Mouse (Mus musculus): Measurements from ENCODE around the gene Ceacam20. TPM values are rescaled to one million over a fixed set of nuclear protein-coding genes. Genes with fewer than 3 reads are reported as not detected.

Ceacam20 gene
- polyA plus RNA-seq, 1 experiment from 2014 or later, result not detected

DNA sequence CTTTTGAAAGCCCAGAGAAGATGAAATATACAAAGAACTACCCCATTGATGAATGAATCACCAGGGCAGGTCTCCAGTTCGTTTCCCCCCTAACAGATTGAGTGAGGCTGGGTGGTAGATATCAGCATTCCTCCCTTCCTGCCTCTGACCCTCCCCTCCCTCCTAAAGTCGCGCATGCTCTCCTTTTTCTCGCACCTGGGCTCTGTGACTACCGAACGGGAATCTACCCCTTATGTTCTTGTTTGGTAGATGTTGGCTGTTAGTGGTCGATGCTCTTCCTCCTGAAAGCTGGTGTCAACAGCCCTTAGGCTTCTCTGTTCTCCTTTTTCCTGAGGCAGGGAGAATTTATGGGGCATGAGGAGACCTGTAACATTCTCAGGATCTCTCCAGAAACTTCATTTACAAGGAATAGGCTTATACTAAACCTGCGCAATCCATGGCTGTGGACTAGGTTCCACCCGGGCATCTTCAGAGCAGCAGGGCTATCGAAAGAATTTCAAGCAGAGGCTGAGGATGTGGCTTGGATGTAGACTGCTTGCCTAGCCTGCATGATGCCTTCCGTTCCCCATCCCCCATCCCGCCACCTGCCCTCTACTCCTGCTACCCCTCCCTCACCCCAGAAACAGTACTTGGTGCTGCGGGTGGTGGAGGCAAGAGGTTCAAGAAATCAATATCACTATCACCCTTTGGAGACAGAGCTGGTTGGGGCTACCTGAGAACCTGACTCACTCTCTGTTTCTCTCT is 32.9 kb upstream of the Ceacam20 start:
- peak overlapping the region; percentile 20; the same call in 1 of the 2 replicates for H3K4me2 ChIP-seq (ENCODE audit: low read depth, low read length)
- no peaks in the 10 kb centered on the region for H3K27me3 ChIP-seq (ENCODE audit: control insufficient read depth, insufficient read depth, low read depth, low read length)
- H3K4me3 ChIP-seq (ENCODE audit: low read length), result no peak overlapping the region
- H3K36me3 ChIP-seq (ENCODE audit: control insufficient read depth, insufficient read depth, low read length), result no peaks in the 10 kb centered on the region
- no peak for ATAC-seq (ENCODE audit: low read depth)
- no peaks in the 10 kb centered on the region for H3K9me3 ChIP-seq (ENCODE audit: control insufficient read depth, low read length)
- WGBS, result 13% methylated on average over 13 of the region's 13 CpGs
- no peak overlapping the region; the same call in 1 of the 2 replicates for H3K9ac ChIP-seq (ENCODE audit: low read length)
- H3K27ac ChIP-seq (ENCODE audit: low read length), result peak overlapping the region; percentile 43; the same call in 1 of the 2 replicates
- peaks cover 28% of the 10 kb centered on the region for H3K4me1 ChIP-seq (replicated peaks; ENCODE audit: control insufficient read depth, insufficient read depth, low read length)

DNA sequence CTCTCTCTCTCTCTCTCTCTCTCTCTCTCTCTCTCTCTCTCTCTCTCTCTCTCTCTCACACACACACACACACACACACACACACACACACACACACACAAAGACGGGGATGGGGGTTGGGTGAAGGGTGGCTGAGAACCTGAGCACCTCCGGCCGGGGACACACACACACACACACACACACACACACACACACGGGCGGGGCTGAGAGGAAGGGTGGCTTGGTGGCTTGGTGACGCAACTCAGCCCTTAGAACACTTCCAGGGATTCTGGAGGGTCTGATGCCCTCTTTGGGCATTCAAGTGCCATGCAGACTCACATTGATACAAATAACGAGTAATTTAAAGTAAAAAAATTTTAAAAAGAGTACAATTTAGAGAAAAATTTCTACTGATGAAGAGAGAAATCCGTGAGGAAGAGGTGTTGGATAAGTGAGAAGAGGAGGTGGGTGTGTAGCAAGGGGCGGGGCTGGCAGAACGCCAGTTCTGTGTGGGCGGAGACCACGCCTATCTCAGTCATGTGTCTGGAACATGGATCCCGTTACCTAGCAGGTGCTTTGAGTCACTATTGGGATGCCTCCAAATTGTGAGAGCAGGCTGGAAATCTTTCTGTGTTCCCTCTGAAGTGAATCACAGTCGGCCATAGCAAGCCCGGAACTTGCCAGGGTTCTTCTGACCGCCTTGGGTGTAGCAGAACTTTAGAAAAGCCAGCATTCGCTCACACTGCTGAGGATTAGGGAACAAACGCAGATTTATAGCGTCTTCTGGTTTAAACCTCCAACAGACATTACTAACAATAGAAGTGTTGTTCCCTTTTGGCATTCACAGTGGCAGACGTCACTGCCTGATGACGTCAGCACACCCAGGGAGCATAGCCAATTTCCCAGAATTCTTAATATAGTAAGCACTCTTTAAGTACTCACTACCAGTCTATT is 32.1 kb upstream of the Ceacam20 start:
- peak overlapping the region; percentile 82 for H3K27ac ChIP-seq (ENCODE audit: low read length)

GRCm38 (mm10) chr7:19935171-19935751 is 30.0 kb upstream of the Ceacam20 start:
- ATAC-seq (ENCODE audit: low read depth), result no peak
- H3K27ac ChIP-seq (ENCODE audit: low read length), result peak overlapping the region; percentile 84
- H3K36me3 ChIP-seq (ENCODE audit: control insufficient read depth, insufficient read depth, low read length), result no peaks in the 10 kb centered on the region
- 0 out of 2 replicates have a peak overlapping the region, but pooled peaks have one; percentile 15 for H3K9ac ChIP-seq (ENCODE audit: low read length)
- H3K4me2 ChIP-seq (ENCODE audit: low read depth, low read length), result peak overlapping the region; percentile 18
- no peak overlapping the region for H3K4me3 ChIP-seq (ENCODE audit: low read length)
- no peaks in the 10 kb centered on the region for H3K9me3 ChIP-seq (ENCODE audit: control insufficient read depth, low read length)
- WGBS, result 60% methylated on average over 20 of the region's 20 CpGs
- H3K27me3 ChIP-seq (ENCODE audit: control insufficient read depth, insufficient read depth, low read depth, low read length), result no peaks in the 10 kb centered on the region
- peaks cover 39% of the 10 kb centered on the region for H3K4me1 ChIP-seq (replicated peaks; ENCODE audit: control insufficient read depth, insufficient read depth, low read length)

More for the DNA sequence above, 32.1 kb upstream of the Ceacam20 start:
- Histone ChIP-seq H3K27me3 (ENCODE audit: control insufficient read depth, insufficient read depth, low read depth, low read length) (no peaks in the 10 kb centered on the region), H3K4me3 (ENCODE audit: low read length) (peak overlapping the region; percentile 25), H3K4me1 (replicated peaks; ENCODE audit: control insufficient read depth, insufficient read depth, low read length) (peaks cover 31% of the 10 kb centered on the region), H3K4me2 (ENCODE audit: low read depth, low read length) (peak overlapping the region; percentile 53), H3K9ac (ENCODE audit: low read length) (peak overlapping the region; percentile 27), H3K36me3 (ENCODE audit: control insufficient read depth, insufficient read depth, low read length) (no peaks in the 10 kb centered on the region), H3K9me3 (ENCODE audit: control insufficient read depth, low read length) (no peaks in the 10 kb centered on the region)
- 11% methylated on average over 21 of the region's 21 CpGs for WGBS
- peak; percentile 61 for ATAC-seq (ENCODE audit: low read depth)

- Histone ChIP-seq H3K36me3 (ENCODE audit: control insufficient read depth, insufficient read depth, low read length) (no peaks in the 10 kb centered on the region), H3K4me1 (replicated peaks; ENCODE audit: control insufficient read depth, insufficient read depth, low read length) (peaks cover 43% of the 10 kb centered on the region), H3K9ac (ENCODE audit: low read length) (no peak overlapping the region), H3K4me2 (ENCODE audit: low read depth, low read length) (peak overlapping the region; percentile 18; the same call in 1 of the 2 replicates), H3K27me3 (ENCODE audit: control insufficient read depth, insufficient read depth, low read depth, low read length) (no peaks in the 10 kb centered on the region), H3K4me3 (ENCODE audit: low read length) (no peak overlapping the region), H3K9me3 (ENCODE audit: control insufficient read depth, low read length) (no peaks in the 10 kb centered on the region), H3K27ac (ENCODE audit: low read length) (peak overlapping the region; percentile 84)
- 48% methylated on average over 6 of the region's 6 CpGs for WGBS
- ATAC-seq (ENCODE audit: low read depth), result peak; percentile 27; the same call in 1 of the 2 replicates
These were observed 29.3 kb upstream of the Ceacam20 start for GRCm38 (mm10) chr7:19935961-19936360.

GRCm38 (mm10) chr7:19937229-19937821 is 27.9 kb upstream of the Ceacam20 start:
- ATAC-seq (ENCODE audit: low read depth), result peak; percentile 12; the same call in 1 of the 2 replicates
- H3K9ac ChIP-seq (ENCODE audit: low read length), result no peak overlapping the region
- peak overlapping the region; percentile 42; the same call in 1 of the 2 replicates for H3K27ac ChIP-seq (ENCODE audit: low read length)
- H3K9me3 ChIP-seq (ENCODE audit: control insufficient read depth, low read length), result no peaks in the 10 kb centered on the region
- no peak overlapping the region for H3K4me3 ChIP-seq (ENCODE audit: low read length)
- H3K36me3 ChIP-seq (ENCODE audit: control insufficient read depth, insufficient read depth, low read length), result no peaks in the 10 kb centered on the region
- peaks cover 37% of the 10 kb centered on the region for H3K4me1 ChIP-seq (replicated peaks; ENCODE audit: control insufficient read depth, insufficient read depth, low read length)
- H3K4me2 ChIP-seq (ENCODE audit: low read depth, low read length), result no peak overlapping the region
- H3K27me3 ChIP-seq (ENCODE audit: control insufficient read depth, insufficient read depth, low read depth, low read length), result no peaks in the 10 kb centered on the region
- WGBS, result 58% methylated on average over 11 of the region's 11 CpGs

- H3K4me1 ChIP-seq (replicated peaks; ENCODE audit: control insufficient read depth, insufficient read depth, low read length), result peaks cover 28% of the 10 kb centered on the region
- H3K27me3 ChIP-seq (ENCODE audit: control insufficient read depth, insufficient read depth, low read depth, low read length), result no peaks in the 10 kb centered on the region
- H3K4me2 ChIP-seq (ENCODE audit: low read depth, low read length), result peak overlapping the region; percentile 41
- WGBS, result 38% methylated on average over 10 of the region's 12 CpGs
- H3K4me3 ChIP-seq (ENCODE audit: low read length), result no peak overlapping the region
- peak; percentile 86 for ATAC-seq (ENCODE audit: low read depth)
- H3K27ac ChIP-seq (ENCODE audit: low read length), result peak overlapping the region; percentile 71
- no peaks in the 10 kb centered on the region for H3K36me3 ChIP-seq (ENCODE audit: control insufficient read depth, insufficient read depth, low read length)
- H3K9me3 ChIP-seq (ENCODE audit: control insufficient read depth, low read length), result no peaks in the 10 kb centered on the region
- H3K9ac ChIP-seq (ENCODE audit: low read length), result no peak overlapping the region
These were observed 25.5 kb upstream of the Ceacam20 start for GRCm38 (mm10) chr7:19939555-19940235.

DNA sequence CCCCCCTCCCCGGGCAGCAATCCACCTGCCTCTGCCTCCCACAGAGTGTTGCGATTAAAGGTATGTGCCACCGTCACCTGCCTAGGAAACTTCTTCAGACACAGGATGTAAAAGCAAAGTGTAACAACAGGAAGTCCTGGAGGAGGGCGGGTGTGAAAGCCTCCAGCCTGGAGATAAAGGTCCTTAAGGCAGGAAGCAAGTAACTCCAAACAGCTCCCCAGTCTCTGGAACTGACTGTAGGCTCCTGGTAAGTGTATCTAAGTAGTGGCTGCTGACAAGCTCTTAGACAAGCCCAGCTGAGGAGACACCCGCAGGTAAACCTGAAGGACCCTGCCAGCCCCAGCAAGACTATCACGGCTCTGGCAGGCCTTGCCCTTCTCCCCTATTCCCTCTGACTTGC is 25.0 kb upstream of the Ceacam20 start:
- no peak overlapping the region for H3K4me3 ChIP-seq (ENCODE audit: low read length)

DNA sequence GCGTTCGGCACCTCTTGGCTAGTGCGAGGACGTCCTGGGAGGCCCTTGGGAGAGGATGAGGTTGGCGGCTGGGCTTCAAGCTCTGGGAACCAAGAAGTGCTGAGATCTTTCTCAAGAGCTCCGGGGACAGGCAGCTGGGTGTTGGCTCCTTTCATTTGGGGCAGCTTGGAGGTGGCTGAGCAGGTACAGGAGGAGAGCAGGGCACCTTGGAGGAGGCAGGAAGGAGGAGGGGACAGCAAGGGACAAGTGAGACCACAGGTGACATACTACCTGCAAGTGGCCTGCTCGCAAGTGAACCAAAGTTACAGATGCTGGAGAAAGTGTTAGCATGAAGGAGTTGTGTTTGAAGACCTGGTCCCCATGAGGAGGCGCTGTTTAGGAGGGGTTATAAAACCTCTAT is 20.5 kb upstream of the Ceacam20 start:
- Histone ChIP-seq H3K27ac (ENCODE audit: low read length) (no peak overlapping the region), H3K4me2 (ENCODE audit: low read depth, low read length) (no peak overlapping the region), H3K4me1 (replicated peaks; ENCODE audit: control insufficient read depth, insufficient read depth, low read length) (peaks cover 5% of the 10 kb centered on the region), H3K4me3 (ENCODE audit: low read length) (no peak overlapping the region), H3K27me3 (ENCODE audit: control insufficient read depth, insufficient read depth, low read depth, low read length) (no peaks in the 10 kb centered on the region), H3K36me3 (ENCODE audit: control insufficient read depth, insufficient read depth, low read length) (no peaks in the 10 kb centered on the region), H3K9me3 (ENCODE audit: control insufficient read depth, low read length) (no peaks in the 10 kb centered on the region), H3K9ac (ENCODE audit: low read length) (no peak overlapping the region)
- ATAC-seq (ENCODE audit: low read depth), result no peak
- WGBS, result 85% methylated on average over 8 of the region's 8 CpGs

More for the DNA sequence above, 25.0 kb upstream of the Ceacam20 start:
- Histone ChIP-seq H3K9me3 (ENCODE audit: control insufficient read depth, low read length) (no peaks in the 10 kb centered on the region), H3K36me3 (ENCODE audit: control insufficient read depth, insufficient read depth, low read length) (no peaks in the 10 kb centered on the region), H3K27me3 (ENCODE audit: control insufficient read depth, insufficient read depth, low read depth, low read length) (no peaks in the 10 kb centered on the region), H3K4me2 (ENCODE audit: low read depth, low read length) (peak overlapping the region; percentile 41), H3K4me1 (replicated peaks; ENCODE audit: control insufficient read depth, insufficient read depth, low read length) (peaks cover 23% of the 10 kb centered on the region), H3K9ac (ENCODE audit: low read length) (peak overlapping the region; percentile 14; the same call in 1 of the 2 replicates), H3K27ac (ENCODE audit: low read length) (peak overlapping the region; percentile 71)
- ATAC-seq (ENCODE audit: low read depth), result peak; percentile 55
- WGBS, result 5% methylated on average over 5 of the region's 6 CpGs
